Mouse (Mus musculus): Measurements from ENCODE around the gene Map4k4. TPM values are rescaled to one million over a fixed set of nuclear protein-coding genes. Genes with fewer than 3 reads are reported as not detected.

Gene Map4k4
- polyA plus RNA-seq, 1 experiment from 2014 or later = 2.2 TPM

DNA sequence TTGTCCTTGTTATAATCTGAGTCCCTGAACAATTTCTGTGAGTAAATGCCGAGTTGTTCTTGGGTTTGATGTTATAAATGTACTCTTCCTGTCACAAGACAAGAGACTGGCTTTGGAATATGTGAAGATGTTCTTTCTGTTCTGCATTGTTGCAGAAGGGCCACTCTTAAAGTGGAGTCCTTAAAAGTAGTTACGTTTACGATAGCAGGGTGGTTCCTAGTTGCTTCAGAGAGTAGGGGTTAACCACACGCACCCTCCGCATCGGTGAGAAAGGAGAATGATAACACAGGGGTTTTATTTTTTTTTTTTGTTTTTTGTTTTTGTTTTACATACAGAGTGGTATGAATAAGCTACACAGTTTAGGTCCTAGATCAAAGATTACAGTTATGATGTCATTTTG, 60.4 kb downstream of the Map4k4 start:
- H3K36me3 ChIP-seq (ENCODE audit: control insufficient read depth, insufficient read depth) = no peaks in the 10 kb centered on the region
- no peak overlapping the region for H3K9ac ChIP-seq (ENCODE audit: low read depth, low read length)
- WGBS (ENCODE audit: insufficient replicate concordance) = 60% methylated on average over 6 of the region's 6 CpGs
- no peaks in the 10 kb centered on the region for H3K27me3 ChIP-seq (ENCODE audit: control insufficient read depth, insufficient read depth, low read depth, low read length)
- H3K4me1 ChIP-seq (ENCODE audit: control insufficient read depth, low read depth, low read length) = no peaks in the 10 kb centered on the region; the same call in 1 of the 2 replicates
- no peak for ATAC-seq (ENCODE audit: low read depth)
- no peak overlapping the region for H3K4me2 ChIP-seq (ENCODE audit: low read depth, low read length)
- H3K9me3 ChIP-seq (replicated peaks; ENCODE audit: control insufficient read depth, low read length) = no peaks in the 10 kb centered on the region
- H3K4me3 ChIP-seq (ENCODE audit: low read depth, low read length) = no peak overlapping the region
- H3K27ac ChIP-seq (ENCODE audit: low read length) = no peak overlapping the region

DNA sequence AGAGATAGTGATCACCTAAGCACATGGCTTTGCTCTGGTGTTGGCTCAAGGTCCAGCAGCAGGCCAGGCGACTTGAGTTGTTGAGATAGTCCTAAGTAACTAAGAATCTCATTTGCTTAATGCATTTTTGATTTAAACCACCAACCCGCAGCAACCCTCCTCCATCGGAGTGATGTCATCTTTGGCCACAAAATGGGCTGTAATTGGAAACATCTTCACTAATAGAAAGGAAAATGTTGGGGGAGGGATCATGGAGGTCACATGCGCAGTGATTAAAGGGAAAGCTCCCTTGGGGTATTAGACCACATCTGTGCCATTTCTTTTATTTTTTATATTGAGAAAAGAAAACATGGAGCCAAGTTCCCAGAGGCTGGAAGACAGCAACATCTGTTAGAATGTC, 61.6 kb downstream of the Map4k4 start:
- no peak for ATAC-seq (ENCODE audit: low read depth)
- WGBS (ENCODE audit: insufficient replicate concordance) = 77% methylated on average over 4 of the region's 4 CpGs
- Histone ChIP-seq H3K9ac (ENCODE audit: low read depth, low read length) (no peak overlapping the region), H3K36me3 (ENCODE audit: control insufficient read depth, insufficient read depth) (no peaks in the 10 kb centered on the region), H3K9me3 (replicated peaks; ENCODE audit: control insufficient read depth, low read length) (no peaks in the 10 kb centered on the region), H3K27ac (ENCODE audit: low read length) (no peak overlapping the region), H3K4me3 (ENCODE audit: low read depth, low read length) (no peak overlapping the region), H3K4me1 (ENCODE audit: control insufficient read depth, low read depth, low read length) (no peaks in the 10 kb centered on the region; the same call in 1 of the 2 replicates), H3K4me2 (ENCODE audit: low read depth, low read length) (no peak overlapping the region), H3K27me3 (ENCODE audit: control insufficient read depth, insufficient read depth, low read depth, low read length) (no peaks in the 10 kb centered on the region)

DNA sequence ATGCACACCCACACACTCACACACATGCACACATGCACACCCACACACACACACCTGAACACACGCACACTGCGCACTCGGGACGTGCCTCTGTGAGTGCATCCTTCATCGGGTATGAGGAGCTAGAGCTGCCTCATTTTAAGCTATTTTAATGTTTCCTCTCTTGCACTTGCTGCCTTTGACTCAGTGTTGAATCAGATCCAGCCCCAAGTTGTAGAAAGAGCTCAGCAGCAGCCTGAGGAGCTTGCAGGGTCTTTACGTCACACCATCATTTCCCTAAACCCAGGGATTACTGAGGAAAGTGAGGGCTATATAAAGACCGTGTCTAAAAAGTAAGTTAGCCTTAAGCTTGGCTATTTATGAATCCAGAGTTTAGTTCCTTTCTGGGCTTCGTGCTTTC, 62.1 kb downstream of the Map4k4 start:
- Histone ChIP-seq H3K27me3 (ENCODE audit: control insufficient read depth, insufficient read depth, low read depth, low read length) (no peaks in the 10 kb centered on the region), H3K4me2 (ENCODE audit: low read depth, low read length) (no peak overlapping the region), H3K9me3 (replicated peaks; ENCODE audit: control insufficient read depth, low read length) (no peaks in the 10 kb centered on the region), H3K4me3 (ENCODE audit: low read depth, low read length) (no peak overlapping the region), H3K36me3 (ENCODE audit: control insufficient read depth, insufficient read depth) (no peaks in the 10 kb centered on the region), H3K27ac (ENCODE audit: low read length) (no peak overlapping the region), H3K4me1 (ENCODE audit: control insufficient read depth, low read depth, low read length) (no peaks in the 10 kb centered on the region; the same call in 1 of the 2 replicates), H3K9ac (ENCODE audit: low read depth, low read length) (no peak overlapping the region)
- 78% methylated on average over 8 of the region's 8 CpGs for WGBS (ENCODE audit: insufficient replicate concordance)
- no peak for ATAC-seq (ENCODE audit: low read depth)

DNA sequence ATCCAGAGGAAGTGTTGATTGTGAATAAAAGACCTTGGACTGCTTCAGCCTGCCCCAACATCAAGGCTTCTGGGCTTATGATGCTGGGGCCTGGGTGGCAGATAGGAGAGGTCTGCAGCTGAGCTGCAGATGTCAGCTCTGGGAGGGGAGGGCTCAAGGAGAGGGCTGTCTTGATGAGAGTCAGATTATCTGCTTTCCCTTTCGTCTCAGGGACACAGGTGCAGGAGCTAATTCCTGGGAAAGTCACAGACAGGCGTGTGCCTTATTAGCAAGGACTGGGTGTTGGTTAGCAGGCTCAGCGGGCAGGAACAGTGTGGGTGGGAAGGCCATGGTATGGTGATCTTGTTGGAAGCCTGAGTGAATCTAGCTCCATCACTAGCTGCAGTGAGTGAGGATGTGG, 63.1 kb downstream of the Map4k4 start:
- no peak overlapping the region for H3K4me3 ChIP-seq (ENCODE audit: low read depth, low read length)
- 55% methylated on average over 3 of the region's 3 CpGs for WGBS (ENCODE audit: insufficient replicate concordance)
- no peaks in the 10 kb centered on the region for H3K36me3 ChIP-seq (ENCODE audit: control insufficient read depth, insufficient read depth)
- no peak overlapping the region for H3K27ac ChIP-seq (ENCODE audit: low read length)
- no peak for ATAC-seq (ENCODE audit: low read depth)
- no peak overlapping the region for H3K9ac ChIP-seq (ENCODE audit: low read depth, low read length)
- H3K4me2 ChIP-seq (ENCODE audit: low read depth, low read length) = no peak overlapping the region
- H3K9me3 ChIP-seq (replicated peaks; ENCODE audit: control insufficient read depth, low read length) = no peaks in the 10 kb centered on the region
- no peaks in the 10 kb centered on the region; the same call in 1 of the 2 replicates for H3K4me1 ChIP-seq (ENCODE audit: control insufficient read depth, low read depth, low read length)
- H3K27me3 ChIP-seq (ENCODE audit: control insufficient read depth, insufficient read depth, low read depth, low read length) = no peaks in the 10 kb centered on the region

DNA sequence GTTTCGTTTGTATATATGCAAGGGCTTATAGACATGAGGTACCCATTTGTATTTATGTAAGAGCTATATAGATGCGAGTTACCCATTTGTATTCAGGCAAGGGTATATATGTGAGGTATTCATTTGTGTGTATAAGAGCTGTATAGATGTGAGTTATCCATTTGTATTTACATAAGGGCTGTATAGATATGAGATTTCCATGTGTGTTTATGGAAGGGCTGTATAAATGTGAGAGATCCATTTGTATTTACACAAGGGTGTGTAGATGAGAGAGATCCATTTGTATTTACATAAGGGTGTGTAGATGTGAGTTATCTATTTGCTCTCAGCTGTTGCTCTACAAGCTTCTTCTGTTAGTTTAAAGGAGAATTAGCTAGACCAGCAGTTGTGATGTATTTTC, 63.7 kb downstream of the Map4k4 start:
- Histone ChIP-seq H3K4me1 (ENCODE audit: control insufficient read depth, low read depth, low read length) (no peaks in the 10 kb centered on the region; the same call in 1 of the 2 replicates), H3K36me3 (ENCODE audit: control insufficient read depth, insufficient read depth) (no peaks in the 10 kb centered on the region), H3K27me3 (ENCODE audit: control insufficient read depth, insufficient read depth, low read depth, low read length) (no peaks in the 10 kb centered on the region), H3K9ac (ENCODE audit: low read depth, low read length) (no peak overlapping the region), H3K27ac (ENCODE audit: low read length) (no peak overlapping the region), H3K9me3 (replicated peaks; ENCODE audit: control insufficient read depth, low read length) (no peaks in the 10 kb centered on the region), H3K4me3 (ENCODE audit: low read depth, low read length) (no peak overlapping the region), H3K4me2 (ENCODE audit: low read depth, low read length) (no peak overlapping the region)
- ATAC-seq (ENCODE audit: low read depth) = no peak
- 58% methylated on average over 2 of the region's 2 CpGs for WGBS (ENCODE audit: insufficient replicate concordance)

DNA sequence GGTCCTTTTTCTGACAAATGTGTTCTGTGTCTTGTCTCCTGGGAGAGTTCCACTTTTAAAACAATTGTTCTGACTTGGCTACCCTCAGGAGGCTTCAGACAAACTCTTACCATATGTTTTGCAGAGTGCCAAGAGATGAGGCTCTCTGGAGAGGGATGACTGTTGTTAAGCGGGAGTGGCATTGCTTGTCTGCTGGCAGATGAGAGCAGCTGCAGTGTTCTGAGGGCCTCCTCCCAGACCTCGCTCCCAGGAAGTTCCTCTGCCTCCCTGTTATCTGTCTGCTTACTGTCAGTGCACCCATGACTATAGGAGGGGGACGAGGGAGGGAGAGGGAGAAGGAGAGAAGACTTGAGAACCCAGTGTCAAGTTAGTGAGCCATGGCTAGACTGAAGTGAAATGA, 64.7 kb downstream of the Map4k4 start:
- Histone ChIP-seq H3K27ac (ENCODE audit: low read length) (no peak overlapping the region), H3K9ac (ENCODE audit: low read depth, low read length) (no peak overlapping the region), H3K36me3 (ENCODE audit: control insufficient read depth, insufficient read depth) (no peaks in the 10 kb centered on the region), H3K9me3 (replicated peaks; ENCODE audit: control insufficient read depth, low read length) (no peaks in the 10 kb centered on the region), H3K27me3 (ENCODE audit: control insufficient read depth, insufficient read depth, low read depth, low read length) (no peaks in the 10 kb centered on the region), H3K4me1 (ENCODE audit: control insufficient read depth, low read depth, low read length) (peaks cover 4% of the 10 kb centered on the region), H3K4me2 (ENCODE audit: low read depth, low read length) (no peak overlapping the region), H3K4me3 (ENCODE audit: low read depth, low read length) (no peak overlapping the region)
- WGBS (ENCODE audit: insufficient replicate concordance) = 27% methylated on average over 3 of the region's 3 CpGs
- ATAC-seq (ENCODE audit: low read depth) = no peak

DNA sequence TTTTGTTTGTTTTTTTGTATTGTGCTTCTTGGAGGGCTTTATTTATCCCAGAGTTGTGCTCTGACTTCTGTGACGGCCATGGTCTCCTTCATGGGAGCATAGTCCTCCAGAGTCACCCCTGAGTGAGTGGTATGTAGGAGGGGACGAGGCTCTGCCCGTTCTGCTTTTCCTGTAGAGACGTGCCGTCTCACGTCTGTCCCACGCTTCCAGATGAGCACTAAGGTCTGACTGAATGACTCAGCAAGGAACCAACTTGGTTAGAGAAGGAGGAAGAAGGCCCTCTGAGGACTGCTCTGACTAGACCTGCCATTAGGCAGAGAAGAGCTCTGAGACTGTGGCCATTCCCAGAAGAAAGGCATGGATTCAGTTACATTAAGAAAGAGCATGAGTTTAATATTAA, 68.3 kb downstream of the Map4k4 start:
- peak; percentile 37; the same call in 1 of the 2 replicates for ATAC-seq (ENCODE audit: low read depth)
- 24% methylated on average over 7 of the region's 7 CpGs for WGBS (ENCODE audit: insufficient replicate concordance)
- peaks cover 4% of the 10 kb centered on the region for H3K4me1 ChIP-seq (ENCODE audit: control insufficient read depth, low read depth, low read length)
- no peaks in the 10 kb centered on the region for H3K9me3 ChIP-seq (replicated peaks; ENCODE audit: control insufficient read depth, low read length)
- H3K27me3 ChIP-seq (ENCODE audit: control insufficient read depth, insufficient read depth, low read depth, low read length) = no peaks in the 10 kb centered on the region
- H3K27ac ChIP-seq (ENCODE audit: low read length) = no peak overlapping the region
- no peak overlapping the region for H3K9ac ChIP-seq (ENCODE audit: low read depth, low read length)
- no peaks in the 10 kb centered on the region for H3K36me3 ChIP-seq (ENCODE audit: control insufficient read depth, insufficient read depth)
- no peak overlapping the region for H3K4me3 ChIP-seq (ENCODE audit: low read depth, low read length)
- H3K4me2 ChIP-seq (ENCODE audit: low read depth, low read length) = no peak overlapping the region

DNA sequence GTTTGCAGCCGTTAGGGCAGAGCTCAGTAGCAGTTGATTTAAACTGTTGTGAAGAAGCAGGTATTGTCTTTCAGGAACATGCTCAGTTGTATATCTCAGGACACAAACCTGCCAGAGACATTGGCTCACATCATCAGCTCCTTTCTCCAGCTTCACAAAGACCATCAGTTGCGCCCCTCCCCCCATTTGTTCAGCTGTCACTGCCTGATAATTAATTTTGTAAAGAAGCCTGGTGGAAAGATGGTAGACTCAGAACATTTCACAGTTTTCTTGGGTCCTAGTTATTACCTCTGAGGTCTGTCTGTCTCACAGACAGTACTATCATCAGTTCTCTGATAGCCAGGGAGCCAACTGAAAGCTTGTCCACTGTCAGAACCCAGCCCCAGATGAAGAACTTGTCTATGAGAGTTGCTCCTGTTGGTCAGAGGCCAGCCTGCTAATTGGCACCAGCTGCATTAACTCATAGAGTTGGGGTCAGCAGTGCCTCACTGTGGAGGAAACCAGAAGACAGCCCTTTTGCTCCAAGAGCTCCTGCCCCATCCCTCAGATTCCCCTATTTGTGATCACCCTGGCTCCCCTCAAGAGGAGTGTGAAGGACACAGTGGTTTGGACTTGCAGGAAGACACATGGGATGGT, 69.2 kb downstream of the Map4k4 start:
- ATAC-seq (ENCODE audit: low read depth) = no peak
- Histone ChIP-seq H3K27me3 (ENCODE audit: control insufficient read depth, insufficient read depth, low read depth, low read length) (no peaks in the 10 kb centered on the region), H3K36me3 (ENCODE audit: control insufficient read depth, insufficient read depth) (no peaks in the 10 kb centered on the region), H3K9me3 (replicated peaks; ENCODE audit: control insufficient read depth, low read length) (no peaks in the 10 kb centered on the region), H3K9ac (ENCODE audit: low read depth, low read length) (no peak overlapping the region), H3K4me1 (ENCODE audit: control insufficient read depth, low read depth, low read length) (peaks cover 4% of the 10 kb centered on the region), H3K4me2 (ENCODE audit: low read depth, low read length) (no peak overlapping the region), H3K27ac (ENCODE audit: low read length) (no peak overlapping the region), H3K4me3 (ENCODE audit: low read depth, low read length) (no peak overlapping the region)
- WGBS (ENCODE audit: insufficient replicate concordance) = 49% methylated on average over 2 of the region's 2 CpGs

DNA sequence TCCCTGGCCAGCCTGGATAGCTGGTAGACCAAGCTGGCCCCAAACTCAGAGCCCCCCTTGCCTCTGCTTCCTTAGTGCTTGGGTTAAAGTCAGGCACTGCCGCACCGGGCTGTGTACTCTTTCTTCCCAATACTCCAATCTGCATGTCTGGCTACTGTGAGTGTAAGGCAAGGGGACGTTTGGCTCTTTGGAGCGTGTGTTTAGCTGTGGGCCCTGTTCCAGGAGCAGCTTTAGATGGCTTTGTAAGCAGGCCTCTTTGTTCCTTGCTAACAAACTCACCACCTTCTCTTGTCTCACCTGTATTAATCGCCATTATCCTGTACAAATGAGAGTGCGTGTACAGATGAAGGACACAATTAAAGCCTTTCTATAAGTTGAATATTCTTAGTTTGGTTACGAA, 71.7 kb downstream of the Map4k4 start:
- Histone ChIP-seq H3K9me3 (replicated peaks; ENCODE audit: control insufficient read depth, low read length) (no peaks in the 10 kb centered on the region), H3K4me2 (ENCODE audit: low read depth, low read length) (no peak overlapping the region), H3K9ac (ENCODE audit: low read depth, low read length) (no peak overlapping the region), H3K4me1 (ENCODE audit: control insufficient read depth, low read depth, low read length) (peaks cover 4% of the 10 kb centered on the region), H3K4me3 (ENCODE audit: low read depth, low read length) (no peak overlapping the region), H3K27ac (ENCODE audit: low read length) (no peak overlapping the region), H3K27me3 (ENCODE audit: control insufficient read depth, insufficient read depth, low read depth, low read length) (no peaks in the 10 kb centered on the region), H3K36me3 (ENCODE audit: control insufficient read depth, insufficient read depth) (no peaks in the 10 kb centered on the region)
- no peak for ATAC-seq (ENCODE audit: low read depth)
- WGBS (ENCODE audit: insufficient replicate concordance) = 76% methylated on average over 7 of the region's 7 CpGs
